Mouse (Mus musculus): Measurements from ENCODE around the gene Jam3. TPM values are rescaled to one million over a fixed set of nuclear protein-coding genes. Genes with fewer than 3 reads are reported as not detected.

Gene Jam3
- total and polyA plus RNA-seq, 3 experiments = 0.17 to 2.0 (median 0.72) TPM

GRCm38 (mm10) chr9:27172839-27173238, 17.6 kb upstream of the Jam3 start:
- dilution Hi-C loops (cut with MboI; ENCODE audit: extremely low pct_ligation_motif_present, extremely low pct_unique_long_range_greater_than_20kb, low sequenced_read_pairs) (no loop called here), in situ Hi-C loops (cut with MboI; ENCODE audit: low pct_ligation_motif_present, low pct_unique_long_range_greater_than_20kb, low sequenced_read_pairs) (no loop called here)
- H3K36me3 ChIP-seq (replicated peaks in 1 of 2; ENCODE audit: control insufficient read depth in 1 of 2, insufficient read depth in 1 of 2, low read length in 1 of 2) = no peaks in the 10 kb centered on the region
- no peak overlapping the region for H3K4me3 ChIP-seq (replicated peaks in 1 of 3; ENCODE audit: low read depth in 2 of 3, low read length in 2 of 3, poor library complexity in 1 of 3)
- H3K79me2 ChIP-seq (replicated peaks; ENCODE audit: control insufficient read depth, extremely low read depth, insufficient read depth, poor library complexity, severe bottlenecking) = no peaks in the 10 kb centered on the region
- peaks cover 0 to 7% of the 10 kb centered on the region in 2 experiments; a peak in 2 of 4 replicates for H3K4me1 ChIP-seq (ENCODE audit: control insufficient read depth in 1 of 2, insufficient read depth in 2 of 2)
- TF ChIP-seq ETS1 (conservative IDR thresholded peaks at IDR 0.05; ENCODE audit: low read depth, low read length) (no peak), ELF1 (IDR thresholded peaks at IDR 0.05; ENCODE audit: low read depth, low read length) (no peak)
- H3K27me3 ChIP-seq (replicated peaks) = peaks cover 1% of the 10 kb centered on the region
- no peak for DNase-seq (ENCODE audit: extremely low read depth)
- H3K9me3 ChIP-seq (replicated peaks; ENCODE audit: low read length) = no peaks in the 10 kb centered on the region
- H3K4me2 ChIP-seq (ENCODE audit: insufficient read depth, low read depth, poor library complexity, severe bottlenecking) = no peak overlapping the region
- no peak overlapping the region for H3K27ac ChIP-seq (ENCODE audit: insufficient read depth, low read depth)
- H3K9ac ChIP-seq (ENCODE audit: insufficient read depth, low read depth) = no peak overlapping the region

- Histone ChIP-seq H3K27me3 (replicated peaks) (peaks cover 1% of the 10 kb centered on the region), H3K36me3 (replicated peaks in 1 of 2; ENCODE audit: control insufficient read depth in 1 of 2, insufficient read depth in 1 of 2, low read length in 1 of 2) (no peaks in the 10 kb centered on the region), H3K9ac (ENCODE audit: insufficient read depth, low read depth) (no peak overlapping the region), H3K9me3 (replicated peaks; ENCODE audit: low read length) (no peaks in the 10 kb centered on the region), H3K79me2 (replicated peaks; ENCODE audit: control insufficient read depth, extremely low read depth, insufficient read depth, poor library complexity, severe bottlenecking) (no peaks in the 10 kb centered on the region), H3K4me3 (replicated peaks in 1 of 3; ENCODE audit: low read depth in 2 of 3, low read length in 2 of 3, poor library complexity in 1 of 3) (no peak overlapping the region), H3K4me2 (ENCODE audit: insufficient read depth, low read depth, poor library complexity, severe bottlenecking) (no peak overlapping the region), H3K27ac (ENCODE audit: insufficient read depth, low read depth) (no peak overlapping the region), H3K4me1 (ENCODE audit: control insufficient read depth in 1 of 2, insufficient read depth in 2 of 2) (peaks cover 0 to 2% of the 10 kb centered on the region in 2 experiments; a peak in 2 of 4 replicates)
- TF ChIP-seq MYC (IDR thresholded peaks at IDR 0.05; ENCODE audit: low read depth, low read length) (no peak), E2F4 (IDR thresholded peaks at IDR 0.05; ENCODE audit: insufficient replicate concordance, low read depth, low read length) (no peak), IRF4 (IDR thresholded peaks at IDR 0.05; ENCODE audit: low read depth, low read length) (no peak), MXI1 (IDR thresholded peaks at IDR 0.05; ENCODE audit: low read depth, low read length) (no peak), ZKSCAN1 (IDR thresholded peaks at IDR 0.05; ENCODE audit: borderline replicate concordance, low read depth, low read length) (no peak), MAFK (IDR thresholded peaks at IDR 0.05; ENCODE audit: insufficient replicate concordance, low read length) (no peak), POLR2AphosphoS2 (IDR thresholded peaks at IDR 0.05; ENCODE audit: low read depth, low read length) (no peak)
- dilution Hi-C loops (cut with MboI; ENCODE audit: extremely low pct_ligation_motif_present, extremely low pct_unique_long_range_greater_than_20kb, low sequenced_read_pairs) (no loop called here), in situ Hi-C loops (cut with MboI; ENCODE audit: low pct_ligation_motif_present, low pct_unique_long_range_greater_than_20kb, low sequenced_read_pairs) (no loop called here)
- no peak for DNase-seq (ENCODE audit: extremely low read depth)
Measured at GRCm38 (mm10) chr9:27170726-27171125, 15.5 kb upstream of the Jam3 start.

- peaks cover 1% of the 10 kb centered on the region for H3K27me3 ChIP-seq (replicated peaks)
- no peak overlapping the region for H3K4me2 ChIP-seq (ENCODE audit: insufficient read depth, low read depth, poor library complexity, severe bottlenecking)
- no peaks in the 10 kb centered on the region for H3K4me1 ChIP-seq (ENCODE audit: control insufficient read depth in 1 of 2, insufficient read depth in 2 of 2)
- in situ Hi-C loops (cut with MboI; ENCODE audit: low pct_ligation_motif_present, low pct_unique_long_range_greater_than_20kb, low sequenced_read_pairs) = no loop called here
- TF ChIP-seq BHLHE40 (IDR thresholded peaks at IDR 0.05; ENCODE audit: low read depth, low read length) (no peak), RAD21 (IDR thresholded peaks at IDR 0.05; ENCODE audit: low read depth, low read length) (no peak), GABPA (IDR thresholded peaks at IDR 0.05; ENCODE audit: insufficient replicate concordance, low read depth, low read length) (no peak), POLR2A (IDR thresholded peaks at IDR 0.05; ENCODE audit: low read depth, low read length) (no peak), SMC3 (IDR thresholded peaks at IDR 0.05; ENCODE audit: low read depth, low read length) (no peak), E2F4 (IDR thresholded peaks at IDR 0.05; ENCODE audit: insufficient replicate concordance, low read depth, low read length) (no peak), MAZ (IDR thresholded peaks at IDR 0.05; ENCODE audit: low read depth, low read length) (no peak), JUN (IDR thresholded peaks at IDR 0.05; ENCODE audit: insufficient read depth, low read depth, low read length) (no peak), IRF4 (IDR thresholded peaks at IDR 0.05; ENCODE audit: low read depth, low read length) (no peak), TBP (conservative IDR thresholded peaks at IDR 0.05; ENCODE audit: low read depth, low read length) (no peak), NRF1 (IDR thresholded peaks at IDR 0.05; ENCODE audit: low read depth, low read length) (no peak), MAFK (IDR thresholded peaks at IDR 0.05; ENCODE audit: insufficient replicate concordance, low read length) (no peak), ZC3H11A (IDR thresholded peaks at IDR 0.05; ENCODE audit: low read depth, low read length) (no peak), ZNF384 (IDR thresholded peaks at IDR 0.05; ENCODE audit: low read depth, low read length) (no peak), JUND (conservative IDR thresholded peaks at IDR 0.05; ENCODE audit: low read depth, low read length) (no peak), SIN3A (IDR thresholded peaks at IDR 0.05; ENCODE audit: low read length) (no peak)
- H3K9me3 ChIP-seq (replicated peaks; ENCODE audit: low read length) = no peaks in the 10 kb centered on the region
- DNase-seq (ENCODE audit: extremely low read depth) = no peak
- no peak overlapping the region for H3K27ac ChIP-seq (ENCODE audit: insufficient read depth, low read depth)
- no peaks in the 10 kb centered on the region for H3K79me2 ChIP-seq (replicated peaks; ENCODE audit: control insufficient read depth, extremely low read depth, insufficient read depth, poor library complexity, severe bottlenecking)
- H3K4me3 ChIP-seq (replicated peaks in 1 of 3; ENCODE audit: low read depth in 2 of 3, low read length in 2 of 3, poor library complexity in 1 of 3) = no peak overlapping the region
- H3K36me3 ChIP-seq (replicated peaks in 1 of 2; ENCODE audit: control insufficient read depth in 1 of 2, insufficient read depth in 1 of 2, low read length in 1 of 2) = no peaks in the 10 kb centered on the region
- dilution Hi-C loops (cut with MboI; ENCODE audit: extremely low pct_ligation_motif_present, extremely low pct_unique_long_range_greater_than_20kb, low sequenced_read_pairs) = no loop called here
- no peak overlapping the region for H3K9ac ChIP-seq (ENCODE audit: insufficient read depth, low read depth)
Measured at GRCm38 (mm10) chr9:27166981-27167380, 11.8 kb upstream of the Jam3 start.

Measured in CH12.LX (cell line).